ENCODE assay signal across 11 mouse cellular contexts in genomic region chr11:87758161-87758911, GRCm38 (mm10). TPM values are rescaled to one million over a fixed set of nuclear protein-coding genes. Genes with fewer than 3 reads are reported as not detected.
DNase-seq lines count a peak whose midpoint lies in the region; ATAC-seq and TF ChIP-seq lines count a peak whose summit lies in the region.
"Had no signal": no experiment of that assay in that cellular context is flagged by ENCODE, and none has a peak within 500 bp of the region (broad histone marks: within the 10 kb centered on the region; RNA-seq: fewer than 3 reads in every experiment).

No protein-coding gene starts in this region.

- peak overlapping the region; percentile 100 for H3K27ac ChIP-seq in liver, embryonic 11.5 days (ENCODE audit: low read depth, low read length)
- no peak overlapping the region for H3K27ac ChIP-seq in gastrocnemius, adult 2 months
- H3K27ac ChIP-seq: neural tube, embryonic 15.5 days had no signal

- ATAC-seq in liver, embryonic 11.5 days (replicated peaks; ENCODE audit: low FRiP score): peak; percentile 12

- no peak for TF ChIP-seq CTCF in gastrocnemius, adult 2 months (IDR thresholded peaks at IDR 0.05)

- peaks cover 35% of the 10 kb centered on the region for H3K27me3 ChIP-seq in liver, embryonic 11.5 days (replicated peaks; ENCODE audit: control insufficient read depth, insufficient read depth, low read length)
- H3K27me3 ChIP-seq: neural tube, embryonic 15.5 days had no signal

- H3K9me3 ChIP-seq in liver, embryonic 11.5 days (ENCODE audit: control insufficient read depth, low read length): no peaks in the 10 kb centered on the region
- H3K9me3 ChIP-seq: neural tube, embryonic 15.5 days had no signal

- H3K36me3 ChIP-seq in liver, embryonic 11.5 days (ENCODE audit: control insufficient read depth, insufficient read depth, low read length): peaks cover 10% of the 10 kb centered on the region; the same call in 1 of the 2 replicates
- H3K36me3 ChIP-seq: neural tube, embryonic 15.5 days had no signal

- 43% methylated on average over 7 of the region's 7 CpGs for WGBS in liver, embryonic 11.5 days

- H3K4me3 ChIP-seq in liver, embryonic 11.5 days (ENCODE audit: low read depth, low read length): peak overlapping the region; percentile 90; the same call in 1 of the 2 replicates
- no peak overlapping the region for H3K4me3 ChIP-seq in gastrocnemius, adult 2 months
- H3K4me3 ChIP-seq: neural tube, embryonic 15.5 days had no signal

- peaks cover 12% of the 10 kb centered on the region for H3K4me1 ChIP-seq in liver, embryonic 11.5 days (replicated peaks; ENCODE audit: control insufficient read depth, insufficient read depth, low read length)

- peak; percentile 83 for DNase-seq in 416B (ENCODE audit: low read depth)
- peak; percentile 81 for DNase-seq in CD4-positive helper T cell, adult 2 months (ENCODE audit: low read depth, low spot score)
- DNase-seq in liver, embryonic 11.5 days (ENCODE audit: low spot score): no peak
- peak; percentile 63 to 73 for DNase-seq in natural killer cell, adult 2 months (ENCODE audit: low spot score in 2 of 2)
- no peak for DNase-seq in neural tube, embryonic 10.5 days (ENCODE audit: extremely low spot score, low spot score)
- no peak for DNase-seq in gastrocnemius, adult 2 months
- no peak for DNase-seq in urinary bladder, adult 18-20 months (ENCODE audit: low spot score in 2 of 2)
- DNase-seq: heart, postnatal 10 days; lung, adult 18-20 months; midbrain, embryonic 14.5 days had no signal

- peak overlapping the region; percentile 70 for H3K4me2 ChIP-seq in liver, embryonic 11.5 days
- H3K4me2 ChIP-seq: neural tube, embryonic 15.5 days had no signal

- H3K9ac ChIP-seq in liver, embryonic 11.5 days (ENCODE audit: low read depth, low read length): peak overlapping the region; percentile 34; the same call in 1 of the 2 replicates
- H3K9ac ChIP-seq: neural tube, embryonic 15.5 days had no signal

- intact Hi-C loops in gastrocnemius, adult 2 months (cut with DNase I): no loop called here

RNA-seq across cellular contexts. Expression of gene Tspoap1, which starts 2.0 kb away (rescaled TPM):
- 7.7 and 9.3 TPM in 2 replicates for polyA plus RNA-seq in liver, embryonic 11.5 days (2014; fragmentation: Nextera tagmentation; extraction: Ambion mirVana)
- not detected for total RNA-seq in gastrocnemius, adult 2 months (2021)

RNA-seq across cellular contexts. Expression of gene Supt4a, which starts 21.0 kb away (rescaled TPM):
- polyA plus RNA-seq in liver, embryonic 11.5 days (2014; fragmentation: Nextera tagmentation; extraction: Ambion mirVana): 233 and 240 TPM in 2 replicates
- total RNA-seq in gastrocnemius, adult 2 months (2021): 10 to 100 TPM; 36.8 TPM

RNA-seq across cellular contexts. Expression of gene Mpo, which starts 35.0 kb away (rescaled TPM):
- polyA plus RNA-seq in liver, embryonic 11.5 days (2014; fragmentation: Nextera tagmentation; extraction: Ambion mirVana): 190 and 206 TPM in 2 replicates
- total RNA-seq in gastrocnemius, adult 2 months (2021): not detected
- total RNA-seq: heart, postnatal 10 days had no signal

Comparison
In these comparisons a context has a peak if more than half of its experiments do, and no peak if none do; other contexts are left out.
1. DNase-seq: peak in 416B (single experiment), CD4-positive helper T cell, adult 2 months (single experiment) and natural killer cell, adult 2 months (2 of 2); none in liver, embryonic 11.5 days (single experiment), neural tube, embryonic 10.5 days (single experiment), gastrocnemius, adult 2 months (single experiment) and urinary bladder, adult 18-20 months (0 of 2).